Mouse (Mus musculus) neural tube, embryonic 13.5 days (tissue): ENCODE data around the gene Fgd4. TPM values are rescaled to one million over a fixed set of nuclear protein-coding genes. Genes with fewer than 3 reads are reported as not detected.
"Not testable (repeated sequence)": the region's sequence is repeated elsewhere in the genome, so short reads cannot be mapped to it uniquely, and the experiment has no call there.

Source experiments
- ATAC-seq: fragments of 200-750 bp; cut with Nextera tagmentation; 2 replicates; pipeline ENCODE4 v1.8.0; 2017; ENCODE audit warnings: low read depth, mild to moderate bottlenecking, moderate TSS enrichment, moderate library complexity
- H3K27ac ChIP-seq: fragments of 300-500 bp; sonication (generic); replicated peaks from 2 replicates; pipeline ENCODE4 v1.5.1; 2015; ENCODE audit warnings: moderate library complexity, mild to moderate bottlenecking, inconsistent platforms
- H3K27me3 ChIP-seq: fragments of 300-500 bp; sonication (generic); 2 replicates; pipeline ENCODE4 v1.6.1; 2015; ENCODE audit warnings: mild to moderate bottlenecking, inconsistent platforms
- H3K36me3 ChIP-seq: fragments of 300-500 bp; sonication (generic); 2 replicates; pipeline ENCODE4 v1.6.1; 2015; ENCODE audit warnings: mild to moderate bottlenecking, inconsistent platforms
- H3K4me1 ChIP-seq: fragments of 300-500 bp; sonication (generic); replicated peaks from 2 replicates; pipeline ENCODE4 v1.6.1; 2015; ENCODE audit warnings: inconsistent platforms
- H3K4me2 ChIP-seq: fragments of 300-500 bp; sonication (generic); 2 replicates; pipeline ENCODE4 v1.6.1; 2015; ENCODE audit warnings: inconsistent platforms, mild to moderate bottlenecking, moderate library complexity
- H3K4me3 ChIP-seq: fragments of 300-500 bp; sonication (generic); 2 replicates; pipeline ENCODE4 v1.5.1; 2015; ENCODE audit warnings: mild to moderate bottlenecking, inconsistent platforms
- H3K9ac ChIP-seq: fragments of 300-500 bp; sonication (generic); 2 replicates; pipeline ENCODE4 v1.6.1; 2015; ENCODE audit warnings: moderate library complexity, mild to moderate bottlenecking, inconsistent platforms
- H3K9me3 ChIP-seq: fragments of 300-500 bp; sonication (generic); 2 replicates; pipeline ENCODE4 v1.6.1; 2016; ENCODE audit warnings: inconsistent platforms
- WGBS: fragments of 180-500 bp; shearing (Covaris S2); methylation state at CpG from one replicate; pipeline ENCODE4 v1.1.7; 2015; 5-methylcytosine and 5-hydroxymethylcytosine counted together
- polyA plus RNA-seq: library from polyadenylated mRNA; unstranded; fragments of >200 nt; fragmentation: Nextera tagmentation; extraction: Ambion mirVana; gene quantifications from 2 replicates; pipeline ENCODE4 v1.2.1, GENCODE M21; 2015

Gene Fgd4
- polyA plus RNA-seq, 1 experiment from 2014 or later, result 20.5 TPM

DNA sequence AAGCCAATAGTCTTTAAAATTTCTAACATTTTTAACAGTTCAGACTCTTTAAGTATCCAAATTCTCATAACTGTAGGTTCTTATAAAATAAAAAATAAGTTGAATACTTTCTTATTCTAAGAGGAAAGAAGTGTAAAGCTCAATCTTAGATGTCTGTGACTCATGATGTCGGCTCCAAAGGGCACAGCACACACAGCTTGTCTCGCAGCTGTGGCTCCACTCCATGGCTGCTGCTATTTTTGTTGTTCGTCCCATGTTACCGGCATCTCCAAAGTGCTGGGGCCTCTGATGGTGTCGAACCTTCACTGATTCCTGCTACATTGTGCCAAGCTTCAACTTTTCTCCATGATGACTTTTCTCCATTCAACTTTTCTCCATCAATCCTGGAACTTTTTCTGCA lies 34.1 kb downstream of the Fgd4 start:
- Histone ChIP-seq H3K9ac (no peak overlapping the region), H3K4me1 (no peaks in the 10 kb centered on the region), H3K27me3 (no peaks in the 10 kb centered on the region), H3K27ac (no peak overlapping the region), H3K36me3 (no peaks in the 10 kb centered on the region), H3K4me2 (no peak overlapping the region), H3K9me3 (no peaks in the 10 kb centered on the region), H3K4me3 (no peak overlapping the region)
- ATAC-seq, result no peak
- 89% methylated on average over 5 of the region's 5 CpGs for WGBS

DNA sequence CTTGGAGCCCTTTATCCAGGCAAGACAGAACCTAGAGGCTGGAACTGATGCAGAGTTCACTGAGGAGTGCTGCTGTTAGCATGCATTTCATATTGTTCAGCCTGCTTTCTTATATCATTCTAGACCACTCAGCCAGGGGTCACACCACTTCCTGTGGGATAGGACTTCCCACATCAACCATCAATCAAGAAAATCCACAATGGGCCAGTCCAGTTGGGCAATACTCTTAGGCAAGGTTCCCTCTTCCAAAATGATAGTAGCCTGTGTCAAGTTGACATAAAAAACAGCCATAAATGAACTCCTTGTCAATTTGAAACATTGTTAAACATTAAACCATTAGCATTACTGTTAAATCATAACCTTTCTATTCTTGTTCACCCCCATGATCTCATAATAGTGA lies 34.6 kb downstream of the Fgd4 start:
- ATAC-seq, result no peak
- H3K4me1 ChIP-seq, result peaks cover 2% of the 10 kb centered on the region
- H3K9ac ChIP-seq, result no peak overlapping the region
- H3K9me3 ChIP-seq, result no peaks in the 10 kb centered on the region
- no peaks in the 10 kb centered on the region for H3K27me3 ChIP-seq
- no peak overlapping the region for H3K27ac ChIP-seq
- H3K36me3 ChIP-seq, result no peaks in the 10 kb centered on the region
- no peak overlapping the region for H3K4me2 ChIP-seq
- H3K4me3 ChIP-seq, result no peak overlapping the region

GRCm38 (mm10) chr16:16560718-16561117 lies 39.6 kb downstream of the Fgd4 start:
- no peaks in the 10 kb centered on the region for H3K27me3 ChIP-seq
- no peak overlapping the region for H3K4me3 ChIP-seq
- peaks cover 32% of the 10 kb centered on the region for H3K4me1 ChIP-seq
- H3K9ac ChIP-seq, result no peak overlapping the region
- peak overlapping the region; percentile 64; the same call in 1 of the 2 replicates for H3K4me2 ChIP-seq
- H3K36me3 ChIP-seq, result no peaks in the 10 kb centered on the region
- no peaks in the 10 kb centered on the region for H3K9me3 ChIP-seq
- no peak overlapping the region for H3K27ac ChIP-seq
- no peak for ATAC-seq

GRCm38 (mm10) chr16:16559878-16560531 lies 40.3 kb downstream of the Fgd4 start:
- H3K36me3 ChIP-seq, result no peaks in the 10 kb centered on the region
- H3K4me2 ChIP-seq, result peak overlapping the region; percentile 64
- H3K9ac ChIP-seq, result peak overlapping the region; percentile 69
- H3K4me3 ChIP-seq, result peak overlapping the region; percentile 61
- peak overlapping the region; percentile 89 for H3K27ac ChIP-seq
- ATAC-seq, result peak; percentile 99
- peaks cover 37% of the 10 kb centered on the region for H3K4me1 ChIP-seq
- no peaks in the 10 kb centered on the region for H3K27me3 ChIP-seq
- WGBS, result 2% methylated on average over 9 of the region's 9 CpGs
- H3K9me3 ChIP-seq, result no peaks in the 10 kb centered on the region

GRCm38 (mm10) chr16:16559016-16559877 lies 41.1 kb downstream of the Fgd4 start:
- H3K27me3 ChIP-seq, result no peaks in the 10 kb centered on the region
- H3K9ac ChIP-seq, result peak overlapping the region; percentile 69
- H3K9me3 ChIP-seq, result no peaks in the 10 kb centered on the region
- peak; percentile 77 for ATAC-seq
- peaks cover 39% of the 10 kb centered on the region for H3K4me1 ChIP-seq
- 12% methylated on average over 3 of the region's 3 CpGs for WGBS
- H3K4me2 ChIP-seq, result peak overlapping the region; percentile 64
- no peaks in the 10 kb centered on the region for H3K36me3 ChIP-seq
- H3K27ac ChIP-seq, result peak overlapping the region; percentile 89
- H3K4me3 ChIP-seq, result peak overlapping the region; percentile 61

- peak overlapping the region; percentile 61 for H3K4me3 ChIP-seq
- 75% methylated on average over 4 of the region's 4 CpGs for WGBS
These were observed 42.6 kb downstream of the Fgd4 start for GRCm38 (mm10) chr16:16557738-16558137.

DNA sequence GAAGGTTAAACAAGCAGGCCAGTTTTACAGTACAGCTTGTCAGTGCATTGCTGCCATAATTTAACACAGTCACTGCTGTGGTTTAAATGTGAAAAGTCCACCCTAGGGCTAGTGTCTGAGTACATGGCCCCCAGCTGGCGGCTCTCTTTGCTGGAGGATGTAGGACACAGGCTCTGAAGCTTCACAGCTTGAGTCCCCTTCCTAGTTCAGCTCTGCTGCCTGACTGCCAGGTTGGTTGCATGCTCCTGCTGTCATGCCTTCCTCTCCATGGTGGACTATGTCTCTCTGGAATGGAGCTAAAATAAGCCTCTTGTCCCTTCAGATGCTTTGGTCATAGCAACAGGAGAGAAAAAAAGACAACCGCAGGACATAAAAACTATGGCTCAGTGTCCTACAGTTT lies 46.3 kb downstream of the Fgd4 start:
- H3K4me3 ChIP-seq, result no peak overlapping the region
- no peaks in the 10 kb centered on the region for H3K36me3 ChIP-seq
- no peak overlapping the region for H3K4me2 ChIP-seq
- no peak overlapping the region for H3K9ac ChIP-seq
- 57% methylated on average over 2 of the region's 2 CpGs for whole genome bisulfite sequencing
- no peaks in the 10 kb centered on the region for H3K9me3 ChIP-seq
- H3K27me3 ChIP-seq, result no peaks in the 10 kb centered on the region
- no peak overlapping the region for H3K27ac ChIP-seq
- H3K4me1 ChIP-seq, result peaks cover 39% of the 10 kb centered on the region
- ATAC-seq, result no peak

More at GRCm38 (mm10) chr16:16557738-16558137, 42.6 kb downstream of the Fgd4 start:
- Histone ChIP-seq H3K36me3 (no peaks in the 10 kb centered on the region), H3K9me3 (no peaks in the 10 kb centered on the region), H3K4me1 (peaks cover 43% of the 10 kb centered on the region), H3K27ac (no peak overlapping the region), H3K4me2 (peak overlapping the region; percentile 64), H3K9ac (peak overlapping the region; percentile 54; the same call in 1 of the 2 replicates), H3K27me3 (no peaks in the 10 kb centered on the region)
- no peak for ATAC-seq

- H3K36me3 ChIP-seq, result no peaks in the 10 kb centered on the region
- H3K27ac ChIP-seq, result no peak overlapping the region
- WGBS, result 92% methylated on average over 2 of the region's 2 CpGs
- no peak for ATAC-seq
- H3K9me3 ChIP-seq, result no peaks in the 10 kb centered on the region
- H3K27me3 ChIP-seq, result no peaks in the 10 kb centered on the region
- H3K4me2 ChIP-seq, result no peak overlapping the region
- peaks cover 27% of the 10 kb centered on the region for H3K4me1 ChIP-seq
- no peak overlapping the region for H3K4me3 ChIP-seq
- no peak overlapping the region for H3K9ac ChIP-seq
These were observed 48.2 kb downstream of the Fgd4 start for GRCm38 (mm10) chr16:16552197-16552596.

DNA sequence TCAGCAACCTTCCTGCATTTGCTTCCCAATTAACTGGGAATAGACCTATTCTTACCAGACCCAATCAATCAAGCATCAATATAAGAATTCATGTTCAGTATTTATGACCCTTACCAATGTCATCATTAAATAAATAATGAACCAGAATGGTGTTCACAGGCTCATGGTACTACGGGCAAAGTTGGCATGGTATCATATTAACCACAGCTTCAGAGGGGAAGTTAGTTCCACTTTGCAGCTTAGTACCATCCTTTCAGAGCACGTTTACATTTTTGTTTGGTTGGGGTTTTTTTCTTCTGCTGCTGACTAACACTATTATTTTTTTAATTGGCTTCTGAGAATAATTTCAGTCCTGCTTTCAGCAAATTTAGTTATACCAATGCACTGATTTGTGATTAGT lies 51.2 kb downstream of the Fgd4 start:
- H3K9me3 ChIP-seq, result no peaks in the 10 kb centered on the region
- no peak for ATAC-seq

DNA sequence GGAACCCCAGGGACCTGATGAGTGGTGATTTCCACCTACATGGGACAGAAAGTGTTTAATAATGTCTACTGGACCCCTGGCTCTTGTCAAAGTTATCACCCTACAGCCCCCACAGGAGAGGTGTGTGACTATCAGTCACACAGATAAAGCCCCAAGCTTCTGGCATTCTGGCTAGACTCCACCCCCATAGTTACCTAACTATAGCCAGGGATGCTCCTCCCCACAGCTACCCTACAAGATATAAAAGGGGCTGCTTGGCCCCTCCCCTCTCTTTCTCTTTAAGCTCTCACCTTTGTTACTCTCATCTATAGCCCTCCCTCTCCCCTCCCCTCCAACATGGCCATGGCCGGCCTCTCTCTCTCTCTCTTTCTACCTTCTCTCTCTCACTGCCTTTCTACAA lies 53.7 kb downstream of the Fgd4 start:
- Histone ChIP-seq H3K4me1 (peaks cover 7% of the 10 kb centered on the region; the same call in 1 of the 2 replicates), H3K27me3 (no peaks in the 10 kb centered on the region), H3K9me3 (no peaks in the 10 kb centered on the region), H3K9ac (no peak overlapping the region), H3K36me3 (0 out of 2 replicates have a peak, but pooled peaks cover 3% of the 10 kb centered on the region), H3K4me2 (no peak overlapping the region), H3K4me3 (no peak overlapping the region), H3K27ac (no peak overlapping the region)
- no peak for ATAC-seq
- WGBS, result 38% methylated on average over 1 of the region's 1 CpGs

More for the DNA sequence above, 51.2 kb downstream of the Fgd4 start:
- H3K9ac ChIP-seq, result no peak overlapping the region
- H3K4me3 ChIP-seq, result no peak overlapping the region
- no peak overlapping the region for H3K4me2 ChIP-seq
- peaks cover 10% of the 10 kb centered on the region for H3K4me1 ChIP-seq
- no peaks in the 10 kb centered on the region for H3K36me3 ChIP-seq
- no peaks in the 10 kb centered on the region for H3K27me3 ChIP-seq
- no peak overlapping the region for H3K27ac ChIP-seq
- WGBS, result 81% methylated on average over 2 of the region's 2 CpGs

GRCm38 (mm10) chr16:16542956-16543441 lies 57.4 kb downstream of the Fgd4 start:
- Histone ChIP-seq H3K4me3 (no peak overlapping the region), H3K27me3 (no peaks in the 10 kb centered on the region), H3K27ac (no peak overlapping the region), H3K4me1 (peaks cover 7% of the 10 kb centered on the region; the same call in 1 of the 2 replicates), H3K36me3 (0 out of 2 replicates have a peak, but pooled peaks cover 3% of the 10 kb centered on the region), H3K9ac (no peak overlapping the region), H3K9me3 (no peaks in the 10 kb centered on the region), H3K4me2 (no peak overlapping the region)
- WGBS, result 71% methylated on average over 3 of the region's 3 CpGs
- ATAC-seq, result no peak

DNA sequence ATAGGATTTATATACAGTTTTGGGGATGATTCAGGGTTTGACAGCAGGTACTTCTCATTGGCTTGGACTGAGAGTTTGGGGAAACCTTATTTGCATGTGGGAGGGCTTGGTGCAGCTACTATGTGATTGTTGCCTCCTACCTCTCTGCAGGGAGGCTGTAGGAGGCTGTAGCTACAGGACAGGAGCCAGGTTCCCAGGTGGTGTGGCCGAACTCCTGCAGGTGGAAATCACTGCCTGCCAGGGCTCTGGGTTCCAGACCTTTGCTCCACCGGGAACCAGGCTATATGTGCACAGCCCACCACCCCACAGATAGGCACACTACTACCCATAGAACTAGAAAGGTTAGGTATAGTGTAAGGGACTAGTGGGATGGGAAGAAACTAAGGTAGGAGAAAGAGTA lies 61.0 kb downstream of the Fgd4 start:
- not testable (repeated sequence) for H3K9ac ChIP-seq, H3K4me3 ChIP-seq, H3K9me3 ChIP-seq, ATAC-seq, H3K36me3 ChIP-seq, H3K4me2 ChIP-seq, H3K27ac ChIP-seq, H3K4me1 ChIP-seq, H3K27me3 ChIP-seq
- WGBS, result 80% methylated on average over 2 of the region's 2 CpGs
